Mouse (Mus musculus): ENCODE data around the gene Tbc1d9b.
"Not testable (repeated sequence)": the region's sequence is repeated elsewhere in the genome, so short reads cannot be mapped to it uniquely, and the experiment has no call there.

Tbc1d9b gene

DNA sequence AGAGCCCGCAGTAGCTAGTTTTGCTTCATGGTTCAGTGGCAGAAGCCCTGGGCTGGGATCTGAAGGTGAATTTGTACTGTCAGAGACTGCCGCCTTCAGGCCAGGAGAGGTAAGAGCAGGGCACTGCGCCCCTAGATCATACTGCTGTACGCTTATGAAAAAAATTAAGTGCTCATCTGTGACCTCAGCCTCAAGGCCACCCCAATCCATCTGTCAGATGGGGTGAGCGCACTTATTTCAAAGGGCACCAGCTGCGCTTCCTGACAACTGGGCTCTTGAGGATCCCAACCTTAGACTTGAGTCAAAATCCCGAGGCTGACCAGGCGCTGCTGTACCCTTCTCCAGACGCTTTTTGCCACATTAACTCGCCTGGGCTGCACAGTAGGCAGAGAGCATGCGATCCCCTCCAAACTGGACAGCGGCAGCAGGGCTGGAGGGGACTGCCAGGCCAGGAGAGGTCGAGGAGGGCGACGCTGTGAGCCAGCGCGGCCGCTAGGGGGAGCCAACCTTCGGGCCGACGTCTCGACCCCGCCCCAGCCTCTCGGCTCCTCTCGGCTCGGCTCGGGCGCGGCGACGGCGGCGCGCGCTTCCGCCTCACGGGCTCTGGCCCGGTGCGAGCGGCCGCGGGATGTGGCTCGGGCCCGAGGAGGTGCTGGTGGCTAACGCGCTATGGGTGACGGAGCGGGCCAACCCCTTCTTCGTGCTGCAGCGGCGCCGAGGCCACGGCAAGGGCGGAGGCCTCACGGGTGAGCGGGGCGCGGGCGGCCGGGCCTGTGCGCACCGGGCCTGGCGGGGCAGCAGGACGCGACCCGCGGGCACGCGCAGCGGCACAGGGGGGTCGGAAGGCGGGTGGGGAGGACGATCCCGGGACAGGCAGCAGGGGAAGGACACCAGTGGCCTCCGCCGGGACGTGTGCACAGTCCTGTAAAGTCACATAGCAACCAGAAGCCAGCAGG is at the start of gene Tbc1d9b:
TSS of gene Tbc1d9b (plus strand) at position 586 of the 956 bp plus-strand sequence.
- DNase-seq (ENCODE audit: low spot score in 2 of 2) = peak; percentile 93 to 99

DNA sequence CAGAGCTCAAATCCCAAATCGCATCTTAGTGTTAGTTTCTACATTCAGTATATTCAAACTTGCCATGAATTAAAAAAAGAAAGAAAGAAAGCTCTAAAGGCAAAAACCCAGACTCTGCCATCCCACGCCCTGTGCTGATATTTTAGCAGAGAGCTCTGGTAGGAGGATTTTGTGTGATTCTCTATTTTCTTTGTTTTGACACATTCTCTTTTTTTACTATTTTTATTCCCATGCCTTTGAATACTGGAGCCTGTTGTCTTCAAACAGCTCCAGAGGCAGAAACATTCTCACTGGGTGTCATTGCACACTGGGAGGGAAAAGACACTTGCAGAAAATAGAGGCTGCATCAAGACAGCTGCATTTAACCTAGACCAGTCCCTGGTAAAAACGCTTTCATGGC is 45.0 kb upstream of the Tbc1d9b start:
- no peak for DNase-seq (ENCODE audit: low spot score in 2 of 2)

DNA sequence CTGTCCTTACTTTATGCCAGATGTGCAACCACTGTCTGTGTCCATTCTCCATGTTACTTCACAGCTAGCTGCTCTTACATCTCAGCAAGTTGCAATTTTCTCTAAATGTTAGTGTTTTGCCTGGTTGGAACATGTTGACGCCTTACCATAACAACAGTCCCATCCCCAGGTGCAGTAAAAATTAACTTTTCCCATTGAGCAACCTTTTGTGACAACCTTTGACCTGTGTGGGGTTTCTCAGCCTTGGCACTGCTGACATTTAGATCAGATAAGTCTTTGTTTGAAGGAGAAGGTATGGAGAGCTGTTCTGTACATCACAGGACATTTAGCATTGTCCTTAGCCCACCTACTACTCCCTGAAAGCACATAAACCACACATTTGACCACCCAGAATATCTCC is 41.4 kb upstream of the Tbc1d9b start:
- DNase-seq (ENCODE audit: low spot score in 2 of 2) = no peak

DNA sequence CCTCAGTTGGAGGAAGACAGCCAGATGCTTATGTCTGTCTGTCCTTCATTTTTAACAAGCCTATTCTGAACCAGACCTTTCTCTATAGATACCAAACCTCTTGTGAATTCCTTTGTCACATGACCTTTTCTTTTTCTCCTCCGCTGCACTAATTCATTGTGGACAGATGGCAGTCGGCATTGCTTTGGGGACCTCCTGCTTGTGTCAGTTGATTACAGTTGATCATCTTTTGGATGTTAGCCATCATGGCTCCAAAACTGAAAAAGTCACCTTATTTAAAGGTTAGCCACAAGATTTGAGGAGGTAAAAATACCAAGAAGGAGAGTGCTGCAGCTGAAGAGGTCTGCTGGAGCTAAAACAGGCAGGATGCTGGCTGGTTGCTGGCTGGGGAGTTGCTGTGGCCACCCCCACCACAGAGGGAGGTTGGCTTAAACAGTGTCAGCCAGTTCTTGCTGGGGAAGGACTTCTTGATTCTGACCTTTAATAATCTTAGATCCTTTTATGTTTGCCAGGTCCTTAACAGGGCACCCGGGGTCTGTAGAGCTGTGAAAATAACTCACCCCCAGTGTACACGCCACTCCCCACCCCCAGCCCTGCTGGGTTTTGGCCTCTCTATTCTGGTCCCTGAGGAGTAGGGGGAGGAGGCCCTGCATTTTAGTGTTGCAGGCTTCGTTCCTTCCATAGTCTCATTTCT is 40.1 kb upstream of the Tbc1d9b start:
- no peak for DNase-seq (ENCODE audit: low spot score in 2 of 2)

DNA sequence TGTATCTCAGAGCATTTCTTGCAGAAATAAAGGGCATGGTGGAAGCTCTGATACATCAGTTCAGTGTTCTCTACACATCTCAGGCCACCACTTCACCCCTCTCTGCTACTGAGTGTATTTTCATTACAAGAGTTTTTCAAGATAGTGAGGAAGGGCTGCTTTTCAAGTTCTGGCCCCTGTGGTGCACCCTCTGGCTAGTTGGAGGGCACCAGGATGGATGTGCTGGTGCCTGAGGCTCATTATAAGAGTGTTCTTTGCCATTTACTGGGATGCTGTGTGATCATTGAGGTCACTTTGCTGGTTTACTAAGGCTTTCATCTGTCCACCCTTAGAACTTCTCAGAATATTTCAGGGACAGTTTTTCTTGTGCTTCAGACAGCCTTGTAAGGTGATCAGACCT is 39.5 kb upstream of the Tbc1d9b start:
- DNase-seq (ENCODE audit: low spot score in 2 of 2) = no peak

DNA sequence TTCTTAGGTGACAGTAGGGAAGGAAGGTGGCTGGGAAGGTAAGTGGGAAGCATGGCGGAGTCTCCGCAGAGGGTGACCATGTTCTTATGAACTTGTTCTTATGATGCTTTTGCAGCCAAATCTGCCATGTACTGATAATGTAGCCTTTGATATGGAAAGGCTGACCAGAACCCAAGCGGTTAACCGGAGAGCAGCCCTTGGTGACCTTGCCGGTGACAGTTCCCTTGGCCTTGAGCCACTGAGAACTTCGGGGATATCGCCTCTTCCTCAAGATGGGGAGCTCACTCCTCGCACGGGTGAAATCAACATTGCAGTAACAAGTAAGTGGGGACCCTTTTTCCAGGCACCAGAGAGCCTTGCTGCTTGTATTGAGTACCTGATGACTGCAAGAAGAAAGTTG is 35.5 kb upstream of the Tbc1d9b start:
- no peak for DNase-seq (ENCODE audit: low spot score in 2 of 2)

DNA sequence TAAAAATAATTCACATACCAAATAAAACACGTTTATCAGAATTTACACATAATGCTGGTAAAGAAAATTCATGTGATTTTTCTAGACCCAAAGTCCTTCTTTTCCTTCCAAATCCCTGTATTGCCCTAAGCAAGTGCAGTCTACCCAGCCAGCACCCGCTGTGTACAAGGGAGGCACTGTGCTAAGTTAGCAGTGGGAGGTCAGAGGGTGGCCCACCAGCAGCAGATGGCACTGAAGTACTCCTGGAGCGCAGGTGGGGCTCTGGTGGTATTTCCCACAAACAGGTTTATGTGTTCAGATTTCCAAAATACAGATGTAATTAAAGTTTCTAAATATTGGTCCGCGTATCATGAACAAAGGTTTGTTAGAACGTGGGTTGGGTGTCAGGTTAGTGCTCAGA is 34.1 kb upstream of the Tbc1d9b start:
- DNase-seq (ENCODE audit: low spot score in 2 of 2) = no peak

DNA sequence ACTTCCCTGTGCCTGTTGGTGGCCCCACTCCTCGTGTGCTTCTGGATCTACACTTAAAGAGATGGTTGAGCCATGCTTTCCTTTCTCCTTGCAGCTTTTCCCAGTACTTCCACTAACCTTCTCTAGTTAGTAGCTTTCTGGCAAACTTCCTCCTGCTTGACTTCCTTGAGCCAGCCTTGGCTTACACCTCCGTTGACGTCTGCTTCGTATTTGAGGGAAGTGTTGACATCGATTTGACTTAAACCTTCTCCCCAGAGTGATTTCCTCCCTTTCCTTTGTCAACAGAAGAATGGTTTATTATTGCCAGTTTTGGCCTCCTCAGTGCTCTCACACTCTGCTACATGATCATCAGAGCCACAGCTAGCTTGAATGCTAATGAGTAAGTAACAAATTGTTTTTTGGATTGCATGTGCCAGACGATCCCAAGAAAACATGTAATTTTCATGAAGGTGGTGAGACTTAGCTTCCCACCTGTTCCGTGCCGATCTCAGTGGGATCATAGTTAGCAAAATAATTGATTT is 32.2 kb upstream of the Tbc1d9b start:
- DNase-seq (ENCODE audit: low spot score in 2 of 2) = no peak

DNA sequence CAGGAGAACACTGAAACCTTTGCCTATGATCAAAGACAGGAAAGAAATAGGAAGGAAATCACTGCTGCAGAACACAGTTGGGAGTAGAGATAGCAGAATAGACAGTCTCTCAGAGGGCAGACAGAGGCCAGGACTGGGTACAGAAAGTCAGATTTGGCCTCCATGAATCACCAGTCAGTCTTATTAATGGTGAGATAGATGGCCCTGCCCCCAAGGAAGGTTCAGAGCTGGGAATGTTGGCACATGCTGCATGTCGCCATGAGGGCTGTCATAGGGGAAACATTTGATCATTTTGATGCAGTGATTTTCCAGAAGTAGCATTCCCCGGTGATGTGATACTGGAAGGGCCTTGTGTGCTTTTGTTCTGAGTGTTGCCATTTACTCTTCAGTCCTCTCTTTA is 31.5 kb upstream of the Tbc1d9b start:
- DNase-seq (ENCODE audit: low spot score in 2 of 2) = no peak

DNA sequence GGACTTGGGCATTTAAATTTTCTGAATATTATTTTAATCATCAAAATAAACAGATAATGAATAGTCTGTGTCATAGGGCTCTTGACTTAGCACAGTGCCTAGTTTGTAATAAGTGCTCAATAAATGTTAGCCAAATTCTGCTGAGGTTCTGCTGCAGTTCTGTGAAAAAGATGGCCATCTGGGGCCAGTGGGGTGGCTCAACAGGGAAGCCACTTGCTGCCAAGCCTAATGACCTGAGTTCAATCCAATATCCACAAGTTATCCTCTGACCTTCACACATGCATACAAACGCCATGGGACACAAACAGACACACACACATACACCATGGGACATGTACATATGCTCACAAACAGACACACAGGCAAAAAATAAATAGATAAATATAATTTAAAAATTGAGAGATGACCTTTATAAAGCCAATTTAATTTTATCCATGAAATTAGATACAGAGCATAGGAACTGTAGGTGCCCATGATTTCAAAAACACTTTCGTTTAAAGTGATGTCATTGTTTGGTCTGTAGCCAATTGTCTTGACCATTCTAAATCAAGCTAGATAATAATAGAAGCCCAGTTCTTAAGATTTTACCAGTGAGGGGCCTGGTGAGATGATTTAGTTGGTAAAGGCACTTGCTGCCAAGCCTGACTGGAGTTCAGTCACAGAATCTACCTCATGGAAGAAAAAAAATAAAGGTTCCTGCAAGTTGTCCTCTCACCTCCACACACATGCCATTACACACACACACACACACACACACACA is 30.5 kb upstream of the Tbc1d9b start:
- DNase-seq (ENCODE audit: low spot score in 2 of 2) = no peak

DNA sequence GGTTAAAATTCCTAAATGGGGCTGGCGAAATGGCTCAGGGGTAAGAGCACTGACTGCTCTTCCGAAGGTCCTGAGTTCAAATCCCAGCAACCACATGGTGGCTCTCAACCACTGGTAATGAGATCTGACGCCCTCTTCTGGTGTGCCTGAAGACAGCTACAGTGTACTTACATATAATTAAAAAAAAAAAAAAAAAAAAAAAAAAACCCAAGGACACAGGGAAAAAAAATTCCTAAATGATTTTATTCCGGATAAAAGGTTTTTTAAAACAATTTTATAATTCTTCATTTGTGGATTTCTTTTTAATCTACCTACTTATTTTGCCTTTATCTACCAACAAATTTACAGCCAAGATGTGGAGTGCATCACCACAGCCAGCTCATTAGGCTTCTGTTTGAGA is 29.2 kb upstream of the Tbc1d9b start:
- not testable (repeated sequence) for DNase-seq (ENCODE audit: low spot score in 2 of 2)

DNA sequence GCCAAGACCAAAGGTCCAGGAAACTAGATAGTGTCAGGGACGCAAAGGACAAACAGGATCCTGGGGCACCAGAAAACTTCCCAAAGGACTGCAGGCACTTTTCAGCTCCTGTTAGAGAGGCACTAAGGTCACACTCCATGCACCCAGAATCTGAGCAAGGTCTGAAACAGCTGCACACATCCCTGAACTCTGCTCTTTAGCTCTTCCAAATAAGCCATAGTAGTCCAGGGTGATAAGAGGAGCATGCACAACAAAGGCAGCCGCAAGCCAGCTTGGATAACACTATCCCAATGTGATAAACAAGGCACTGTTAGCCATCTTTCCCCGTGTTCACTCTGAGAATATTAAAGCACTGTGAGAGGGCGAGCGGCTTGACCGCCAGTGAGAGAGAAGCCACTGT is 27.2 kb upstream of the Tbc1d9b start:
- no peak for DNase-seq (ENCODE audit: low spot score in 2 of 2)

DNA sequence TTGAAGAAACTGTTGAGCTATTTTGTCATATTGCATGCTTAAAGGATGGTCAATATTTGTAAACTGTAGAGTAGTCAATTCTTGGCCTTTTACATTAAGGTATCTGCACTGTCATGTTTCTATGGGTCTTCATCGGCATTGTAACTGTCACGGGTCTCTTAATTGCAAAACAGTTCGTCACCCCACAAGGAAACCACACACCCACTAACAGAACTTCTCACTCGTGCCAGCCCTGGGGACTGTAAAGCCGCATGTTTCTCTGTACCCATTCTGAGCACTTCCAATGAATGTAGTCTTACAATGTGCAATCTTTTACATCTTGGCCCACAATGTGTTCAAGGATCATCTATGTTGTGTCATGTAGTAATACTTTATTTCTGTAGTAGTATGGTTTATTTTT is 26.0 kb upstream of the Tbc1d9b start:
- DNase-seq (ENCODE audit: low spot score in 2 of 2) = no peak

DNA sequence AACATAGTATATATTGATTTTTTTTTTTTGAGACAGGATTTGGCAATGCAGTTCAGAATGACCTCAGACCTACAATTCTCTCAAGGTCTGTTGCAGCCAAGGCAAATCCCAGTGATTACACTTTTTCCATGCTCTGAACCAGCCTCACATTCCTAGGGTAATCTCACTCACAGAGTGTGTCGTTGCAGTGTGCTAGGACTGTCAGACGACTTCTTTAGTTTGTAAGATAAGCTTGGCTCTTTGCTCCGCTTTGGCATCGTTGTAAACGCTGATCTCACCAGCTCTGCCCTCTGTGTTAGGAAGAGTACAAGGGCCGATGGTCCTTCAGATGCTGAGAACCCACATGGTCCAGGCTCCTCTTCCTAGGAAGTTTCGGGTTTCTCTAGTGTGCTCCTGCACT is 25.2 kb upstream of the Tbc1d9b start:
- DNase-seq (ENCODE audit: low spot score in 2 of 2) = no peak

DNA sequence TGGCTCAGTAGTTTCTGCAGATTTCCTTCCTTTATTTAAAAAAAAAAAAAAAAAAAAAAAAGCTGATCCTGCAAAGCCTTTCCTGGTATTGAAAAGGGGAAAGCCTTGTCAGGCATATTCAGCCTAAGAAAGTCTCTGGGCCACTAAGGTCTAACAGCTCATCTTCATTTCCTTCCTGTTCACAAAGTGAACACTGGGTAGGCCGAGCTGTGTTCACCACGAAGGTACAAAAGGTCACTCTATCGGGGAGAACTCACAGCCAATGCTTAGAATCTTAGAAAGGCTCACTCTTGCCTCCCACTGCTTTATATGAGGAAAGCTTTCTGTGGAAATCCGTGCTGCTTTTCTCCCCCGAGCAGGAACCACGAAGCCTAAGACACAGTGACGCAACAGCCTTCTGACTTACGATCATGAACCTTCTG is 22.4 kb upstream of the Tbc1d9b start:
- no peak for DNase-seq (ENCODE audit: low spot score in 2 of 2)

DNA sequence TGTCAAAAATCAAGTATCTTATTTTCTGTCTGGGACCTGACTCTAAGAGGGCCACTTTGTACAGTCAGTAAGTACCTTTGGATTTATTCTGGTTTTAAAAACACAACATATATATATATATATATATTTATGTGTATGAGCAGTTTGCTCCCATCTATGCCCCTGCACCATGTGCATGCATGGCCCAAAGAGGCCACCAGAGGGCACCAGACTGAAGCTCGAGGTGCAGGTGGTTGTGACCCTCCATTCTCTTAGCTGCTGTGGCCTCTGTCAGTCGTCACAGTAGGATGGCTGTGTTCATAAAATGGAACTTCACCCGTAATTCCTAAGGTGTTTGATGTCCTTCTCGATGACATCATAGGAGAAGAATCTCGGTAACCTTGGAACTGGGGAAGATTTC is 16.9 kb upstream of the Tbc1d9b start:
- DNase-seq (ENCODE audit: low spot score in 2 of 2) = peak; percentile 83 to 94

DNA sequence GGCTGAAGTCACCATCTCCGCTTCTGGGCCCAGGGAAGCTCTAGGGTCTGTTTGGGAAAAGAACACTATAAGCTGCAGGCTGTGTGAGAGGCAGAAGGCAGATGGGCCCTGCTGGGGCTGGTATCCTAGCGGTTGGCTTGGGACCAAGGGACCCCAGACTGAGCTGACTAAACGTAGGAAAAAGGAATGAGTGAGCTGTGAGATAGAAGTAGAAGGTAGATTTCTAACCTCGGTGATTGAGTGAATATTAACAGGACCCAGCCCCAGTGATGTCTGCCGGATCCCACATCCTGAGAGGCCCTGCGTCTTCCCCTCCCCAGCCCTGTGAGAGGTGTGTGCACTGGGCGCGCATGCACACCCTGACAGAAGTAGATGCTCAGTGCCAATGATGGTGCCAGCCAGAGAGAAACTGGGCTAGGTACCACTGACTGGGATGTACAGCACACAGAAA is 8.5 kb upstream of the Tbc1d9b start:
- DNase-seq (ENCODE audit: low spot score in 2 of 2) = no peak

DNA sequence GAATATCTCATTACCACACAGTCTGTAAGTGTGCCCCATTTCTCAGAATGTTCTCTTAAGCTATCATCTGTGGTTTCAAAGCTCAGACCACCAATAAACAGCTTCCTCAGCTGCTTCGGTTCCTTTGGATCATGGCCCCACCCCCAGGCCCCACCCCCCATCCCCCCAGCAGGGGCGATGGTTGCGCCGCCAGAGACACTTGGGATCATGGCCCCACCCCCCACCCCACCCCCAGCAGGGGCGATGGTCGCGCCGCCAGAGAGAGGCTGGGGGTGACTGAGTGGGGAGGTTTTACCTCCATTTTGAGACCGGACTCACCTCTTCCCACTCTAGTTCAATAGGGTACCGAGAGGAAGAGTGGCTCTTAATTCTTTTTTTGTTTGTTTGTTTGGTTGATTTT is 3.4 kb upstream of the Tbc1d9b start:
- no peak for DNase-seq (ENCODE audit: low spot score in 2 of 2)

DNA sequence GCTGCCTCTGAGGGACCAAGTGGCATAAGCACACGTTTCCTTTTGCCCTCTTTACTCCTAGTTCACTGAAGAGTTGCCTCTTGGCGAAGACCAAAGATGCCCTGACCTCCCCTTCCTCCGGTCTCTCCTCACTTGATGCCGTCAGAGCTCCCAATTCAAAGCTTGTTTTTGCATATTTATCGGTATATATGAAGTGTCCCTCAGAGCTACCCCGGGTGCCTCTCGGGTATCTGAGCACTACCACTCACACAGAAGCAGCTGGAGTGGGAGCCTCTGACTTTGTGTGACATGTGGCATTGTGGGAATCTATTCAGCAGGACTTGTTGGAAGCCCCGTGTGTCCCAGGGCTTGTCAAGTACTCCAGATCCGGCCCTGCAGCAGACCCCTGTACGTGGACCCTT is 605 bp downstream of the Tbc1d9b start:
- DNase-seq (ENCODE audit: low spot score in 2 of 2) = no peak

DNA sequence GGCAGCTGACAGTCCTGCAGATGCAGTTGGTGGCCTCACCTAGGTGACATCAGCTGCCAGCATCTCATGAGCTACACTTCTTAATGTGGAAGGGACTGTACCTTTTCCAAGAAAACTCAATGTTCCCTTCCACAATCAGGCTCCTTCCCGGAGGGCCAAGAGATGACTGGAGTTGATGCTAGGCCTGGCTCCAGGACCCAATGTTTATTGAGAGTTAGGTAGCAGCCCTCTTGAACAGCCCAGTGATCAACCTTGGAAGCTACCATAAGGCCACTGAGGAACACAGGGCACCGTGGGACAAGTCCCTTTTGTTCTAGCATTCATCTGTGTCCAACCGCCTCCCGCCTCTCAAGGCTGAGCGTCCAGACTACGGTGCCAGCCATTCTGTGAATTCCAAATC is 1.1 kb downstream of the Tbc1d9b start:
- DNase-seq (ENCODE audit: low spot score in 2 of 2) = no peak

DNA sequence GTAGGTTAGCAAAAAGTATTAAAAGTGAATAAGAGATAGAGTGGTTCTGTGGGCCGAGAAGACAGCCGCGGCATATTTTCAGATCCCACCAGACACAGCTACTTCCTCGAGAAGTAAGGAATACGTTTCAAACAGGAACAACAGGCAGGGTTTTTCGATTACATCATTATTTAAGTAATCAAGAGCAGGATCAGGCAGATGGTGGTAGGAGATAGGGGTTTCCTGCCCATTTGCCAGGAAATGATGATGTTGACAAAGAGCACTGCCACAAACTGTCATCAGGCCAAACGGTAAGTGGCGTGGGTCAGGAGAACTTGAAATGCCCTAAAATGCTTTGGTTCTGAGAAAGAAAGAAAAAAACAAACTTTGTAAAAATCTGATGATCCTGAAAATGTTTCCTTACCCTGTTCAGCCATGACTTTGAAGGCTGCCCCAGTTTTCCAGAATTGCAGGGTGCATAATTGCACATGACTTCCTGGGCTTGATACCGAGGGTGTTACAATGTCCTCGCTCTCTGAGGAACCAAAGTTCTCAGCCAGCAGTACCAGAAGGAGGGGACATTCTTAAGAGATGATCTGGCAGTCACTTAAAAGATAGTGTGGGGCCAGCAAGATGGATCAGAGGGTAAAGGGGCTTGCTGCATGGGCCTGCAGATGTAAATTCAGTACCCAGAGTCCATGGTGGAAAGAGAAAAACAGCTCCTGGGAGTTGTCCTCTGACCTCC is 3.1 kb downstream of the Tbc1d9b start:
- DNase-seq (ENCODE audit: low spot score in 2 of 2) = no peak
